Mouse (Mus musculus) kidney, postnatal 0 days (tissue): Measurements from ENCODE around the gene Kcnj14. TPM values are rescaled to one million over a fixed set of nuclear protein-coding genes. Genes with fewer than 3 reads are reported as not detected.

Experiments
- ATAC-seq: fragments of 200-750 bp; cut with Nextera tagmentation; replicated peaks from 2 replicates; pipeline ENCODE4 v1.8.0; 2017; ENCODE audit warnings: low read depth, moderate number of reproducible peaks, moderate TSS enrichment, moderate library complexity; ENCODE audit not compliant: low FRiP score
- DNase-seq: peaks from one replicate; pipeline ENCODE4 v3.0.0-alpha.2; 2016; ENCODE audit warnings: low spot score
- H3K27ac ChIP-seq: fragments of 300-500 bp; sonication (generic); 2 replicates; pipeline ENCODE4 v1.5.1; 2014; ENCODE audit warnings: mild to moderate bottlenecking
- H3K27me3 ChIP-seq: fragments of 300-500 bp; sonication (generic); 2 replicates; pipeline ENCODE4 v1.6.1; 2014; ENCODE audit warnings: low read length, mixed read lengths; ENCODE audit not compliant: insufficient read depth
- H3K36me3 ChIP-seq: fragments of 300-500 bp; sonication (generic); 2 replicates; pipeline ENCODE4 v1.6.1; 2014; ENCODE audit warnings: low read length, mixed read lengths; ENCODE audit not compliant: insufficient read depth
- H3K4me1 ChIP-seq: fragments of 300-500 bp; sonication (generic); replicated peaks from 2 replicates; pipeline ENCODE4 v1.6.1; 2014; ENCODE audit warnings: antibody characterized with exemption, low read length, mixed read lengths; ENCODE audit not compliant: insufficient read depth
- H3K4me2 ChIP-seq: fragments of 300-500 bp; sonication (generic); 2 replicates; pipeline ENCODE4 v1.6.1; 2014; ENCODE audit warnings: mild to moderate bottlenecking, low read length, moderate library complexity, mixed read lengths
- H3K4me3 ChIP-seq: fragments of 300-500 bp; sonication (generic); replicated peaks from 2 replicates; pipeline ENCODE4 v1.5.1; 2014; ENCODE audit warnings: low read depth, low read length
- H3K9ac ChIP-seq: fragments of 300-500 bp; sonication (generic); 2 replicates; pipeline ENCODE4 v1.6.1; 2014; ENCODE audit warnings: low read depth, low read length
- H3K9me3 ChIP-seq: fragments of 300-500 bp; sonication (generic); replicated peaks from 2 replicates; pipeline ENCODE4 v1.6.1; 2016; ENCODE audit warnings: low read length, inconsistent platforms, mixed read lengths
- CTCF ChIP-seq: IDR thresholded peaks from 2 replicates; pipeline ENCODE4 v1.5.1; 2016; ENCODE audit warnings: antibody characterized with exemption, low read depth, mild to moderate bottlenecking, moderate library complexity
- WGBS: fragments of 180-500 bp; shearing (Covaris S2); extraction: QIAGEN DNeasy Blood & Tissue Kit; methylation state at CpG from one replicate; pipeline ENCODE4 v1.1.7; 2014; 5-methylcytosine and 5-hydroxymethylcytosine counted together
- polyA plus RNA-seq: library from polyadenylated mRNA; unstranded; fragments of >200 nt; fragmentation: Nextera tagmentation; extraction: Ambion mirVana; gene quantifications from 2 replicates; pipeline ENCODE4 v1.2.1, GENCODE M21; 2015

Gene Kcnj14
- polyA plus RNA-seq, 1 experiment from 2014 or later = 0.80 TPM

GRCm38 (mm10) chr7:45809276-45810075, 15.1 kb downstream of the Kcnj14 start:
- Histone ChIP-seq H3K27ac (no peak overlapping the region), H3K4me3 (no peak overlapping the region), H3K9ac (no peak overlapping the region), H3K27me3 (no peaks in the 10 kb centered on the region), H3K9me3 (no peaks in the 10 kb centered on the region), H3K36me3 (peaks cover 51% of the 10 kb centered on the region), H3K4me1 (peaks cover 9% of the 10 kb centered on the region), H3K4me2 (no peak overlapping the region)
- WGBS = 86% methylated on average over 14 of the region's 14 CpGs
- DNase-seq (no peak), ATAC-seq (no peak)
- no peak for TF ChIP-seq CTCF

DNA sequence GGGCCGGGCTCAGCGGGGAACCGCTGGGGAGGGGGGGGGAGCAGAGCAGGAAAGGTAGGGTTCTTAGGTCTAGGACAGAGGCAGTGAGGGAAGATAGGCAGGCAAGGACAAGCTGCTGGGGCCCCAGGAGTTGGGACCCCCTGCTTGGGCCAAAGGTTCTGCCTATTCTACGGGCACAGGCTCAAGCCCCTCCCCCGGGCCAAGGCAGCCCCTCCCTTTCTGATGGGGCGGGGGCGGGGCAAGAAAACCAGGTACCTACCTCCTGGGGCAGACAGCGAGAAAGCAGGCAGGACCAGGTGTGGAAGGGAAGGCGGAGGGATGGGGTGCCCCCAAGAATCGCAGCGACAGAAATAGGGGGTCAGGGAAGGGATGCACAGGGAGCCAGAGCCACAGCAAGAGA, 16.1 kb downstream of the Kcnj14 start:
- TF ChIP-seq CTCF = no peak
- peaks cover 51% of the 10 kb centered on the region for H3K36me3 ChIP-seq
- H3K9ac ChIP-seq = no peak overlapping the region
- H3K9me3 ChIP-seq = no peaks in the 10 kb centered on the region
- H3K27me3 ChIP-seq = no peaks in the 10 kb centered on the region
- DNase-seq (no peak), ATAC-seq (no peak)
- H3K4me1 ChIP-seq = peaks cover 9% of the 10 kb centered on the region
- no peak overlapping the region for H3K4me3 ChIP-seq
- 46% methylated on average over 11 of the region's 11 CpGs for WGBS
- H3K4me2 ChIP-seq = no peak overlapping the region
- no peak overlapping the region for H3K27ac ChIP-seq

DNA sequence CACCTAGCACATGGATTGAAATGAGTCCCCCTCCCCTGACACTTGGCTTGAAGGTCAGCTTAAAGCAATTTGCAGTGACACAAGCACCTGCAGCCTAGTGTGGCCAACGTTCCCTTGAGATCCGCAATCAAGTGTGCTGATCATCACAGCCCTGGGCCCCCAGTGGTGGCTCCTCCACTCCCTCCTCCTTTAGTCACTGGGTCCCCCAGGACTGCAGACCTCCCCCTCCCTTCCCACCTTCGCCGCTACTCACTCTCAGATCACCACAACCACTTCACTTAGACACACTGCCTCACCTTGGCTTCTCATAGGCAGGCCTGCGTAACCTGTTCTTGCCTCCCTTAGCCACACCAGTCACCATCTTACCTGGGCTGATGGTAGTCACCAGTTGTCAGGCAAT, 18.6 kb downstream of the Kcnj14 start:
- Histone ChIP-seq H3K4me2 (no peak overlapping the region), H3K27ac (no peak overlapping the region), H3K9ac (no peak overlapping the region), H3K36me3 (peaks cover 38% of the 10 kb centered on the region), H3K9me3 (no peaks in the 10 kb centered on the region), H3K27me3 (no peaks in the 10 kb centered on the region), H3K4me1 (peaks cover 3% of the 10 kb centered on the region; the same call in 1 of the 2 replicates), H3K4me3 (no peak overlapping the region)
- no peak for ATAC-seq
- no peak for DNase-seq
- WGBS = 53% methylated on average over 5 of the region's 5 CpGs
- TF ChIP-seq CTCF = no peak

DNA sequence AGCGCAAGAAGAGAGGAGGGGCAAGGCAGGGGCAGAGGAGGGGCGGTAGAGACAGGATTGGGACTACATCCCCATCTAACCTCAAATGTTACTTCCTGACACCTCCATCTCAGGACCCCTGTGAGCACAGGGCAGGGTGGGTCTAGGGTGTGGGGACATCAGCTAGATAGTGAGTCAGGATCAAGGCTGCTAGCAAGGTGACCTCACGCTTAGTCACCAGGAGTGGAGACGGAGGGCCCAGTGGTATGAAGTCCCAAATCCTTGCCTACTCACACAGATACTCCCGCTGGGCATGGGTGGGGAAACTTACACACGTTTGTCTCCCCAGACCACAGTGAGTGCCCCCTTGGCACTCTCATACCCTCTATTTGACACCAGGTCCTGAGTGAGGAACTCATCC, 22.0 kb downstream of the Kcnj14 start:
- peaks cover 19% of the 10 kb centered on the region; the same call in 1 of the 2 replicates for H3K4me1 ChIP-seq
- 91% methylated on average over 6 of the region's 6 CpGs for WGBS
- H3K4me2 ChIP-seq = no peak overlapping the region
- no peaks in the 10 kb centered on the region for H3K27me3 ChIP-seq
- no peaks in the 10 kb centered on the region for H3K9me3 ChIP-seq
- H3K4me3 ChIP-seq = no peak overlapping the region
- peaks cover 5% of the 10 kb centered on the region for H3K36me3 ChIP-seq
- DNase-seq (no peak), ATAC-seq (no peak)
- no peak for TF ChIP-seq CTCF
- no peak overlapping the region for H3K27ac ChIP-seq
- H3K9ac ChIP-seq = no peak overlapping the region

DNA sequence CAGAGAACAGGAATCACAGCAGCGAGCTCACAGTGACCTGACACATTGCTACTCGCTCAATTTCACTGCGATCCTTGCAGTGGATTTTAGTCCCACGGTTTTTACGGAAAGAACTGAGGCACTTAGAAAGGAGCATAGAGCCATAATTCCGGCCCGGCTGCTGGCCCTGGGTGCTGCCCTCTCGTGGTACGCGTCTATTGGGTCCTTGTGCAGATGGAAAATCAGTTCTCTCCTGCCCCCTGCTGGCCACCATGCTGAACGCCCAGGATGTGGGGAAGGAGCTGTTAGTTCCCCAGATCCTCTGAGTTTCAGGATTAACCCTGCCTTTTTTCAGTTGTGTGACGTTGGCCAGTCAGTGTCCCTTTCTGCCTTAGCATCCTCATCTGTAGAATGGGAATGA, 23.2 kb downstream of the Kcnj14 start:
- peak; percentile 54; the same call in 1 of the 2 replicates for ATAC-seq
- no peaks in the 10 kb centered on the region for H3K9me3 ChIP-seq
- no peaks in the 10 kb centered on the region for H3K27me3 ChIP-seq
- H3K27ac ChIP-seq = no peak overlapping the region
- 0 out of 2 replicates have a peak overlapping the region, but pooled peaks have one; percentile 23 for H3K4me3 ChIP-seq
- peak; percentile 100 for TF ChIP-seq CTCF
- peak; percentile 97 for DNase-seq
- peak overlapping the region; percentile 60 for H3K4me2 ChIP-seq
- peaks cover 22% of the 10 kb centered on the region; the same call in 1 of the 2 replicates for H3K4me1 ChIP-seq
- WGBS = 2% methylated on average over 12 of the region's 12 CpGs
- H3K9ac ChIP-seq = no peak overlapping the region
- H3K36me3 ChIP-seq = no peaks in the 10 kb centered on the region

DNA sequence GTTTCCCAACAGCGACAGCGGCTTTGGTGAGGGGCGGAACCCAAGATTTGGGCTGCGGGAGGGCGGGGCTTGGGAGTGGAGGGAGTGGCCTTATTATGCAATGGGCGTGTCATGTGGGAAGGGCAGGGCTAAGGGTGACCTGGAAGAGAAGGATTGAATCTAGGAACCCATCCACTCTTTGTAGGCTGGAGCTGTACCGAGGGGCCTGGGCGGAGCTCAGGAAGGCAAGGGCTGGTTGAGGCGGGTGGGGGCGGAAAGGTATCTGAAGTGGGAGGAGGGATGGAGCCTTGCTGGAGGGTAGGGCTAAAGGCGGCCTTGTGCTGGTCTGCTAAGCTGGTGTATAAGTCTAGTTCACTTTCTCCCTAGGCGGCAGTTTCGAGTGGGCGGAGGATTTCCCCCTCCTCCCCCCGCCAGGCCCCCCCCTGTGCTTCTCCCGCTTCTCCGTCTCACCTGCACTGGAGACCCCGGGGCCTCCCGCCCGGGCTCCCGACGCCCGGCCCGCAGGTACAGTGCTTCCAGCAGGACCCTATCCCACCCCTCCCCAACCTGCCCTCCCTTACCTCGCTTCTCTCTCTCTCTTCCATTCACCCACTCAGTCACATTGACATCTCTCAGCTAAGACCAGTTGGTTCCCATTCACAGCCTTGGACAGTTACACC, 23.9 kb downstream of the Kcnj14 start:
- Histone ChIP-seq H3K4me1 (peaks cover 22% of the 10 kb centered on the region; the same call in 1 of the 2 replicates), H3K9me3 (no peaks in the 10 kb centered on the region), H3K4me2 (peak overlapping the region; percentile 60), H3K27me3 (no peaks in the 10 kb centered on the region), H3K4me3 (peak overlapping the region; percentile 23), H3K9ac (no peak overlapping the region), H3K36me3 (no peaks in the 10 kb centered on the region), H3K27ac (no peak overlapping the region)
- TF ChIP-seq CTCF = no peak
- DNase-seq = peak; percentile 80
- ATAC-seq = peak; percentile 65
- WGBS = 25% methylated on average over 19 of the region's 25 CpGs
